Mouse (Mus musculus) liver, embryonic 14.5 days (tissue): ENCODE measurements around the gene Ramp3.

Source experiments
- CTCF ChIP-seq: IDR thresholded peaks from 2 replicates; pipeline ENCODE4 v1.5.1; 2016; ENCODE audit warnings: antibody characterized with exemption, low read depth, control low read depth
- EP300 ChIP-seq: IDR thresholded peaks from 2 replicates; pipeline ENCODE4 v1.6.1; 2016; ENCODE audit warnings: antibody characterized with exemption, low read depth

DNA sequence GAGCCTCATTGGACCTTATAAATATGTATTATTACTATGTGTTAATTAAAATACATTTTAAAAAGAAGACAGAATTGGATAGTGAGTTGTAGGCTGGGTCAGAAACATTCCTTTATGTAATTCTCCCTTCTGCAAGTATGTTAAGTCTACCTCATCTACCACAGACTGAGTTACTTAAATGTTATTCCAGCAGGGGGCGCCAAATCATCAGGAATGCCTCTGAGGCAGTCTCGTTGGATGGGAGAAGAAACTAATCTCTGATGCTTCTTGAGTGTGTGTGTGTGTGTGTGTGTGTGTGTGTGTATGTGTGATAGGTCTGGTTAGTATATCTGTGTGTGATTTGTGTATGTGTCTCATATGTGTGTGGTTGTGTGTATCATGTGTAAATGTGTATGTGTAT is 3.4 kb upstream of the Ramp3 start:
- peak; percentile 84 for TF ChIP-seq CTCF
- TF ChIP-seq EP300 = no peak
